Mouse (Mus musculus): Measurements from ENCODE around the gene Col24a1. TPM values are rescaled to one million over a fixed set of nuclear protein-coding genes. Genes with fewer than 3 reads are reported as not detected.

Col24a1 gene
- polyA plus RNA-seq (2014; fragmentation: Nextera tagmentation; extraction: Ambion mirVana), result 0.40 and 0.63 TPM in 2 replicates

DNA sequence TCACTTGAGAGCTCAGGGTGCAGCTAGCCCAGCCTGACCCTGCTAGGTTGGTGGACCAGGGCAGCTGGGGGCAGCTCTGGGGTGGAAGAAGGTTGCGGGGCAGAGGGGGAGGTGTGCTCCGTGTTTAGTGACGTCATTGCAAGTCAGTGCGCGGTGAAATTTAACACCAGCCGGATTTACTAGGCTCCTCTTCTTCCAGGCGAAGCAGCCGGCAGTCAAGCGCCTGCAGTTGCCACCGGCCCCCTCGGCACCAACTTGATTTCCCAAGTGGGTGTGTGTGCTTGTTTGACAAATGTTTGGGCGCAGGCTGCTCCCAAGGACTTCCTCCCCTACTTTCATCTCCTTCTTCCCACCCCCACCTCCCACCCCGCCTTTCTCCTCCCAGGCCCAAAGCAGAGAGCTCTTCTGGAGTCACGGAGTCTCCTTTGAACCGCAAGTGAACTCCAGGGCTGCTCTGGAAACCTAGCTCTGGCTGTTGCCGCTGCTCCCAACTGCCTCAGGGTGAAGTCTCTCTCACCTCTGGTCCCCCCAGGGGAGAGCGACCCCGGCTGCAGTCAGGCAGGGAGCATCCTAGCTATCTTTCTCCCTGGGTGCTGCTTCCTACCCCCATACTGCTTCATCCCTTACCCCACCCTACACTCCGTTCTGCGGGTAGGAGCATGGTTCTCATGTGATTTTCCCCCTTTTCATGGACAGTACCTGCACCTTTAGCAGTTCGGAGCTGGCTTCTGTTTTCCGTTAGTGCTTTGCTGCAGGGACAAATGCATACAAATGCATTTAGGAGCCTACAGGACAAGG, at the start of gene Col24a1:
Gene Col24a1 (plus strand): TSS at position 136 of the 798 bp plus-strand sequence.
- Histone ChIP-seq H3K36me3 (ENCODE audit: control insufficient read depth, insufficient read depth, low read length) (no peaks in the 10 kb centered on the region), H3K9me3 (ENCODE audit: control insufficient read depth, low read length) (no peaks in the 10 kb centered on the region), H3K4me1 (replicated peaks; ENCODE audit: control insufficient read depth, insufficient read depth, low read length) (peaks cover 3% of the 10 kb centered on the region; the same call in 1 of the 2 replicates), H3K27me3 (ENCODE audit: control insufficient read depth, insufficient read depth, low read length) (no peaks in the 10 kb centered on the region), H3K9ac (ENCODE audit: low read depth, low read length) (peak within 1 kb of the TSS; percentile 61), H3K4me3 (ENCODE audit: low read depth, low read length) (peak within 1 kb of the TSS; percentile 31), H3K4me2 (replicated peaks; ENCODE audit: low read depth, low read length) (peak within 1 kb of the TSS; percentile 79), H3K27ac (ENCODE audit: low read depth, low read length) (no peak within 1 kb of the TSS)
- ATAC-seq (ENCODE audit: low FRiP score), result peak; percentile 76
- peak; percentile 65 for DNase-seq (ENCODE audit: low spot score)
- WGBS, result under 1% methylated on average over 22 of the region's 22 CpGs

DNA sequence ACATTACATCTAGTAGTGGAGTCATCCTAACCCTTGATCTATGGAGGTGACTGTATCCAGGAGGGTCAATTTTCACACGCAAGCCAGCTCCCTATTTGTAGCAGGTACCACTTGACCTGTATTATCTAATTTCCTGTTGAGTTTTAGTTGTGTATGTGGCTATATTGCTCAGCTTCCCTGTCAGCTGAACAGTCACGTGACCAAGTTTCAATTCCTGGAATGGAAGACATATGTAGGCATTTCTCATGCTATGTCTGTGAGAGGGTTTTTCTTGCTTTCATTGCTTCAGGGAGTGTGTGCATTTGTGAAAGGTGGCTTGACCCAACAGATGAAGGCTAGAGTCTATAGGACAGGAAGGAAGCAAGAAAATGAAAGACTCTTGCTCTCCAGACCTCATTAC, 44.2 kb upstream of the Col24a1 start:
- Histone ChIP-seq H3K36me3 (ENCODE audit: control insufficient read depth, insufficient read depth, low read length) (no peaks in the 10 kb centered on the region), H3K4me1 (replicated peaks; ENCODE audit: control insufficient read depth, insufficient read depth, low read length) (no peaks in the 10 kb centered on the region), H3K27me3 (ENCODE audit: control insufficient read depth, insufficient read depth, low read length) (no peaks in the 10 kb centered on the region), H3K4me2 (replicated peaks; ENCODE audit: low read depth, low read length) (no peak overlapping the region), H3K27ac (ENCODE audit: low read depth, low read length) (no peak overlapping the region), H3K9me3 (ENCODE audit: control insufficient read depth, low read length) (no peaks in the 10 kb centered on the region), H3K4me3 (ENCODE audit: low read depth, low read length) (no peak overlapping the region), H3K9ac (ENCODE audit: low read depth, low read length) (no peak overlapping the region)
- 93% methylated on average over 2 of the region's 2 CpGs for WGBS
- ATAC-seq (ENCODE audit: low FRiP score), result no peak
- DNase-seq (ENCODE audit: low spot score), result no peak

DNA sequence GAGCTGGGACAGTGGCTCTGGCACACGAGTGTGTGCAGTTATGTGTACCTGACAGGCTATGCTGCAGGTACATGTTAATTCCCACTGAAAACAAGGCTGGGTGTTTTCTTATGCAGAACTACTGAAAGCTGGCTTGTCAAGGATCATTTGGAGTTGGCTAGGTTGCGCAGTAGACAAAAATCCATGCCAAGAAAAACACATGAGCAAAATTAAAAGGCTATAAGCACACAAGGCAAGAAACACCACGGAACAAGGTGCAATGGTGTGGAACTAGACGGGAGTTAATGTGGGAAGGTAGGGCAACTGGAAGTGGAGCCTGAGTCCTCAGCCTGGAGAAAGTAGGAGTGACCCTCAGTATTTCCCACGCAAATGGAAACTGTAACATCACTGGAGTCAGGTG, 39.2 kb upstream of the Col24a1 start:
- 91% methylated on average over 5 of the region's 5 CpGs for WGBS
- Histone ChIP-seq H3K36me3 (ENCODE audit: control insufficient read depth, insufficient read depth, low read length) (no peaks in the 10 kb centered on the region), H3K9ac (ENCODE audit: low read depth, low read length) (no peak overlapping the region), H3K4me1 (replicated peaks; ENCODE audit: control insufficient read depth, insufficient read depth, low read length) (no peaks in the 10 kb centered on the region), H3K4me2 (replicated peaks; ENCODE audit: low read depth, low read length) (no peak overlapping the region), H3K9me3 (ENCODE audit: control insufficient read depth, low read length) (no peaks in the 10 kb centered on the region), H3K4me3 (ENCODE audit: low read depth, low read length) (no peak overlapping the region), H3K27me3 (ENCODE audit: control insufficient read depth, insufficient read depth, low read length) (no peaks in the 10 kb centered on the region), H3K27ac (ENCODE audit: low read depth, low read length) (no peak overlapping the region)
- ATAC-seq (ENCODE audit: low FRiP score), result no peak
- no peak for DNase-seq (ENCODE audit: low spot score)

DNA sequence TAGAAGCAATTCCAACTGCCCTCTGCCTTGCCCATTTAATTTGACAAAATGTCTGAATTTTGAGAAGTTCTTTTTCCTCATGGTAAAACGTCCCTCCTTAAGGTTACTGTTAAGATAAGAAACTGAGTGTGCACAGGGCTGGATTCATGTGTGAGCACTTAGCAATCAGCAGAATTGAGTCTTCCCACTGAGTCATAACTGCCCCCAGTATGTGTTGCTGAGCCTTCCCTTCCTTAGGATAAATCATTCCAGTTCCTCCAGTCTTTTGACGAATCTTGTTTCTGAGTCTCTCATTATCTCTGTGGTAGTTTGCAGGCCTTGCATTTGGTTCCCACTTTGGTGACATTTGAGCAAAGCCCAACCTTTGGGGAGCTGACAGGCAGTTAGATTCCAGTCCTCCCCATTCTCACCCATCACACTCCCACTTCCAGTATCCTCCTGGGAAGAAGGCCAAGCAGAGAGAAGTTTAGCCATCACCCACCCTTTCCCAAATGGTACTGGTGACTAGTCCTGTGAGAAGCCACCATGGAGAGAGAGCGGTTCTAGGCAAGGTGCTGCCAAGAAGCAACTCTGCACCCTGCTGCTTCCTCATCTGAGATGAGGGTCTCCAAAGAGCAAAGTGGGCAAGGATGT, 37.4 kb upstream of the Col24a1 start:
- Histone ChIP-seq H3K36me3 (ENCODE audit: control insufficient read depth, insufficient read depth, low read length) (no peaks in the 10 kb centered on the region), H3K9ac (ENCODE audit: low read depth, low read length) (no peak overlapping the region), H3K27me3 (ENCODE audit: control insufficient read depth, insufficient read depth, low read length) (no peaks in the 10 kb centered on the region), H3K27ac (ENCODE audit: low read depth, low read length) (no peak overlapping the region), H3K4me2 (replicated peaks; ENCODE audit: low read depth, low read length) (no peak overlapping the region), H3K4me1 (replicated peaks; ENCODE audit: control insufficient read depth, insufficient read depth, low read length) (no peaks in the 10 kb centered on the region), H3K4me3 (ENCODE audit: low read depth, low read length) (no peak overlapping the region), H3K9me3 (ENCODE audit: control insufficient read depth, low read length) (no peaks in the 10 kb centered on the region)
- WGBS, result 87% methylated on average over 3 of the region's 3 CpGs
- DNase-seq (ENCODE audit: low spot score) (no peak), ATAC-seq (ENCODE audit: low FRiP score) (no peak)

DNA sequence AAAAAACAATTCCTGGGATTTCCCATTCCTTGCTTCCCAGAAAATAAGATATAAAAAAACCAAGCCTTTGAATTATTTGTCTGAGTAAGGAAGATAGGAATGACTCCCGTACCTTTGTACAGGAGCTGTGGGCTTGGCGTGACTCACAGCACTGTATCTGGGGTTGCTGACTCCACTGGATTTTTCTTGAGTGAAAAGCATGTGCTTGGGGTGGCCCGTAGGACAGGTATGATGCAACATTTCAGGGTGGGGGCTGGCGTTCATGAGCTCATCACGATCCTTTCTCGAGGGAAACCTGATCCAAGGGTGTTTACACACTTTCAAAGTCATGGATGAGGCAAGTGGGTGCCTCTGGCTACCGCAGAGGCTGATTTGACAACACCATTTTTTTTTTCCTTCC, 35.6 kb upstream of the Col24a1 start:
- H3K27ac ChIP-seq (ENCODE audit: low read depth, low read length), result no peak overlapping the region
- no peaks in the 10 kb centered on the region for H3K9me3 ChIP-seq (ENCODE audit: control insufficient read depth, low read length)
- H3K9ac ChIP-seq (ENCODE audit: low read depth, low read length), result no peak overlapping the region
- DNase-seq (ENCODE audit: low spot score) (no peak), ATAC-seq (ENCODE audit: low FRiP score) (no peak)
- H3K4me2 ChIP-seq (replicated peaks; ENCODE audit: low read depth, low read length), result no peak overlapping the region
- no peak overlapping the region for H3K4me3 ChIP-seq (ENCODE audit: low read depth, low read length)
- H3K4me1 ChIP-seq (replicated peaks; ENCODE audit: control insufficient read depth, insufficient read depth, low read length), result no peaks in the 10 kb centered on the region
- WGBS, result 85% methylated on average over 7 of the region's 7 CpGs
- H3K27me3 ChIP-seq (ENCODE audit: control insufficient read depth, insufficient read depth, low read length), result no peaks in the 10 kb centered on the region
- no peaks in the 10 kb centered on the region for H3K36me3 ChIP-seq (ENCODE audit: control insufficient read depth, insufficient read depth, low read length)

DNA sequence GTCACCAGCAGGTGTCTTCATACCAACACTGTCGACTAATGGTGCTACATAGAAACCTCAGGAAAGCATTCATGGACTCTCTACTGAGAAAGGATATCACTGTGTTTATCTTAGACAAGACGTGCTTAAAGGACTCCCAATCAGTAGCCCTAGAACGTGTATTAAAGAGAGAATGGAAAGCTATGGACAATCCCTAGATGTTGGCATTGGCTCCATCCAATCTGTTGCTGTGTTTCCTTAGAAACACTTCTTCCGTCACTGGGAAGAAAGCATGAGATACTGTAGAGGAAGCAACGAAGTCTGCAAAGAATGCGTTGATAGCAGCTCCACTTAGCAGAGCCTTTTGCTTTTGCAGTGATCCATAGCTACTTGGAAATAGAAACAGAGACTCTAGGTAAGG, 32.6 kb upstream of the Col24a1 start:
- H3K36me3 ChIP-seq (ENCODE audit: control insufficient read depth, insufficient read depth, low read length), result no peaks in the 10 kb centered on the region
- DNase-seq (ENCODE audit: low spot score) (no peak), ATAC-seq (ENCODE audit: low FRiP score) (no peak)
- no peaks in the 10 kb centered on the region for H3K27me3 ChIP-seq (ENCODE audit: control insufficient read depth, insufficient read depth, low read length)
- H3K9me3 ChIP-seq (ENCODE audit: control insufficient read depth, low read length), result no peaks in the 10 kb centered on the region
- no peaks in the 10 kb centered on the region for H3K4me1 ChIP-seq (replicated peaks; ENCODE audit: control insufficient read depth, insufficient read depth, low read length)
- H3K4me3 ChIP-seq (ENCODE audit: low read depth, low read length), result no peak overlapping the region
- no peak overlapping the region for H3K9ac ChIP-seq (ENCODE audit: low read depth, low read length)
- 89% methylated on average over 6 of the region's 6 CpGs for WGBS
- H3K4me2 ChIP-seq (replicated peaks; ENCODE audit: low read depth, low read length), result no peak overlapping the region
- H3K27ac ChIP-seq (ENCODE audit: low read depth, low read length), result no peak overlapping the region

DNA sequence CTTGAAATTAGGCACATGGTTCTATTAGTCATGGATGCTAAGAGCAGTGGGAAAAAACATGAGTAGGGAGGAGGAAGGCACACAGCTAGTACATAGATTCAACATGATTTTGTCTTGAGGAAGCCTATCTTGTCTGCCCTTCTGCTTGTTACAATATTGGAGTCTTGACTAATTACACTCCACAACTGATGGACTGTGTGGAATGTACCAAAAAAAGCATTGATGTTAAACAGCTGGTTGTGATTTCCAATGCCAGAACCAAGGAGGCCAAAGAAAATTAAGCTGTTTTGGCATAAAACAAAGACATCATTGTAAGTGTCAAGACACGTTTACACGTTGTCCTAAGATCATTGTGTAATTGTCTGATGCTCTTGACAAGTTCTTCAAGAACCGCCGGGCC, 29.1 kb upstream of the Col24a1 start:
- Histone ChIP-seq H3K27me3 (ENCODE audit: control insufficient read depth, insufficient read depth, low read length) (no peaks in the 10 kb centered on the region), H3K27ac (ENCODE audit: low read depth, low read length) (no peak overlapping the region), H3K4me3 (ENCODE audit: low read depth, low read length) (no peak overlapping the region), H3K9me3 (ENCODE audit: control insufficient read depth, low read length) (no peaks in the 10 kb centered on the region), H3K36me3 (ENCODE audit: control insufficient read depth, insufficient read depth, low read length) (no peaks in the 10 kb centered on the region), H3K4me1 (replicated peaks; ENCODE audit: control insufficient read depth, insufficient read depth, low read length) (no peaks in the 10 kb centered on the region), H3K4me2 (replicated peaks; ENCODE audit: low read depth, low read length) (no peak overlapping the region), H3K9ac (ENCODE audit: low read depth, low read length) (no peak overlapping the region)
- ATAC-seq (ENCODE audit: low FRiP score), result no peak
- 81% methylated on average over 4 of the region's 4 CpGs for WGBS
- no peak for DNase-seq (ENCODE audit: low spot score)

DNA sequence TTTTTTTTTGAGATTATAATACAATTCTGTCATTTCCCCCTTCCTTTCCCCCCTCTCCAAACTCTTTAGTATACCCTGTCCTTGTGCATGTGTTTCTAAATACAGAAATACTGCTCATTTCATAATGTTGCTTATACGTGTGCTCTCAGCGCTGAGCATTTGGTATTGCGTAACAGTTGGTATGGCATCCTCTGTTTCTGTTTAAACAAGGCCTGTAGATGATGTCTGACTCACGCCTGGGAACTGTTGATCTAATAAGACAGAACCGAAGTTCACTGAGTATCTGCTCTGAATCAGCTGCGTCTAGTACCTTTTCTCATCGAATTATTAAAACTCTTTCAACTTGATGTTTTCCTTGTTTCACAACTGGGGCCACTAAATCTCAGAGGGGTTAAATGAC, 24.2 kb upstream of the Col24a1 start:
- H3K27me3 ChIP-seq (ENCODE audit: control insufficient read depth, insufficient read depth, low read length), result no peaks in the 10 kb centered on the region
- H3K4me1 ChIP-seq (replicated peaks; ENCODE audit: control insufficient read depth, insufficient read depth, low read length), result no peaks in the 10 kb centered on the region
- no peak overlapping the region for H3K9ac ChIP-seq (ENCODE audit: low read depth, low read length)
- WGBS, result 89% methylated on average over 7 of the region's 7 CpGs
- no peaks in the 10 kb centered on the region for H3K9me3 ChIP-seq (ENCODE audit: control insufficient read depth, low read length)
- no peak overlapping the region for H3K4me3 ChIP-seq (ENCODE audit: low read depth, low read length)
- DNase-seq (ENCODE audit: low spot score) (no peak), ATAC-seq (ENCODE audit: low FRiP score) (no peak)
- H3K36me3 ChIP-seq (ENCODE audit: control insufficient read depth, insufficient read depth, low read length), result no peaks in the 10 kb centered on the region
- no peak overlapping the region for H3K27ac ChIP-seq (ENCODE audit: low read depth, low read length)
- H3K4me2 ChIP-seq (replicated peaks; ENCODE audit: low read depth, low read length), result no peak overlapping the region

DNA sequence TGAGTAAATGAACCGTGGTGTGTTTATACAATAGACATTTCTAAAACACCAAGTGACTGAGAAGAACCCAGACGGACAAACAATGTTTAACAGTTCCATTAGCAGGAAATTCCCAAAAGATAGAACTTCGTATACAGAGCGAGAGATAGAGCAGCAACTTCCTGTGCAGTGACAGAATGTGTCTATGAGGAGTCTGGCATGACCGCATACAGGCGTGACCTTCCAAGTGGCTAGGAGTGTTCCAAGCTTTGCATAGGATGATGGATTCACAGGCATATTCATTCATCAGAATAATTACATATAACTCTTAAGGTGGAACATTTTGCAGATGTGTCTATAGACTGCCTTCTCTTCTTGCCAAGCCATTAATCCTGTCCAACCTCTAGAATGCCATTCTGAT, 18.1 kb upstream of the Col24a1 start:
- DNase-seq (ENCODE audit: low spot score), result no peak
- 87% methylated on average over 6 of the region's 6 CpGs for WGBS

More for the DNA sequence above, 18.1 kb upstream of the Col24a1 start:
- Histone ChIP-seq H3K4me2 (replicated peaks; ENCODE audit: low read depth, low read length) (no peak overlapping the region), H3K9me3 (ENCODE audit: control insufficient read depth, low read length) (no peaks in the 10 kb centered on the region), H3K27me3 (ENCODE audit: control insufficient read depth, insufficient read depth, low read length) (no peaks in the 10 kb centered on the region), H3K9ac (ENCODE audit: low read depth, low read length) (no peak overlapping the region), H3K27ac (ENCODE audit: low read depth, low read length) (no peak overlapping the region), H3K4me1 (replicated peaks; ENCODE audit: control insufficient read depth, insufficient read depth, low read length) (no peaks in the 10 kb centered on the region), H3K36me3 (ENCODE audit: control insufficient read depth, insufficient read depth, low read length) (no peaks in the 10 kb centered on the region), H3K4me3 (ENCODE audit: low read depth, low read length) (no peak overlapping the region)
- no peak for ATAC-seq (ENCODE audit: low FRiP score)
